Mouse (Mus musculus) bone marrow, adult 2 months (tissue): ENCODE measurements at regions not wholly inside any gene's neighbourhood (a gene's known extent, or its start where the extent isn't known, plus 50 kb on each side); places are given as distances from the start of the nearest gene placed in this dataset.

Experiments used
- H3K27ac ChIP-seq: fragments of 200-500 bp; 2 replicates; pipeline ENCODE4 v1.5.1; 2012; ENCODE audit warnings: low read depth, mild to moderate bottlenecking, control low read depth, inconsistent platforms, low read length; ENCODE audit not compliant: control insufficient read depth, poor library complexity, insufficient read depth
- H3K4me1 ChIP-seq: fragments of 200-500 bp; 2 replicates; pipeline ENCODE4 v1.6.1; 2011; ENCODE audit warnings: low read length; ENCODE audit not compliant: control insufficient read depth, insufficient read depth
- H3K4me3 ChIP-seq: fragments of 200-500 bp; replicated peaks from 2 replicates; pipeline ENCODE3; 2011; ENCODE audit warnings: mild to moderate bottlenecking, low read depth, low read length, control low read depth; ENCODE audit not compliant: control insufficient read depth
- CTCF ChIP-seq: fragments of 200-500 bp; IDR thresholded peaks from 2 replicates; pipeline ENCODE4 v1.5.1; 2011; ENCODE audit warnings: low read length, control low read depth; ENCODE audit not compliant: control insufficient read depth, insufficient read depth
- POLR2A ChIP-seq: fragments of 200-500 bp; IDR thresholded peaks from 2 replicates; pipeline ENCODE4 v1.6.1; 2011; ENCODE audit warnings: low read depth, mild to moderate bottlenecking, control low read depth, low read length, borderline replicate concordance; ENCODE audit not compliant: control insufficient read depth
- WGBS: fragments of 180-500 bp; shearing (Covaris S2); methylation state at CpG from one replicate; pipeline ENCODE4 v1.1.7; 2018; 5-methylcytosine and 5-hydroxymethylcytosine counted together

DNA sequence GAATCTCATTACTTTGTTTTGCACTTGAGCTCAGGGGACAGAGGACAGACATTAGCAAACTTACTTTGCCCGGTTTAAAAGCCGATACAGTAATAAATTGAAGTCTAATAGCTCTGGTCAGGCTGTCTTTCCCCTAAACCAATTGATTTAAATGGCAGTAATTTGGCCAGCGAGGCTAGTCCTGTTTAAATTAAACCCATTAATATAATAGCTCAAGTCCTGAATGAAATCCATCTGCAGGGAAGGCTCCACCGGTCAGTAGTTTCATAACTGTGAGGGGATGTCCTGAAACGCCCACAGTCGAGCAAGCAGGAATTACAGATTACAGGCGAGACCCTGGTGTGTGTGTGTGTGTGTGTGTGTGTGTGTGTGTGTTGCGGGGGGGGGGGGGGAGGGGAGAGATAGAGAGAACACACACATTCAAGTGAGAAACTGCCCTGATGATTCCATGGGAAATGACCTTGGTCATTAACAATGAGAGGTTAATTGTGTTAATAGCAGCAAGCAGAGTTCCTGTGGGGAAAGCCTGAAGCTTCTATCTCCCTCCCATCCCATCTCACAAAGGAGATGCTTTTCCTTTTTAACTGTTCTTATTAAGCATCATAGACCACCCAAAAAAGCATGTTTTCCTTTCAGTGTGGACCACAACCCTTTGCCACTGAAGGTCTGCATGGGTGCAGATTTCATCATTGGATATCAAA is 294.0 kb upstream of the Tle4 start:
- 27% methylated on average over 8 of the region's 8 CpGs for WGBS

DNA sequence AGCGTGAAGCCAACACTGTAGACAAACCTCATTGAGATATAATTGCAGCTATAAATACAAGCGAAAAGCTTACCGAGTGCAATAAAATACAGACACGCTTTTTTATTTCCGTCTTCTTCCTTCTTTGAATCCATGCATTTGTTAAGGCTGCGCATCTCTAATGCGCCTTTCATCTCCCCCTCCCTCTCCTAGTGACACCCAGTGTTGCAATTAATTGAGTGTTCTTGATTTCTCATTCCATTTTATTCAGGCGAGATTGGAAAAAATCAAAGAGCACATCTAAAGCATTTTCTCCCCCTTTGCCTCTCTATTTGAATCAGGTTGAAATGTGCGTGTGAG is 293.2 kb upstream of the Tle4 start:
- Histone ChIP-seq H3K4me1 (no peaks in the 10 kb centered on the region), H3K27ac (no peak overlapping the region), H3K4me3 (no peak overlapping the region)
- no peak for TF ChIP-seq POLR2A
- TF ChIP-seq CTCF, result no peak
- 7% methylated on average over 9 of the region's 9 CpGs for WGBS

More for the DNA sequence above, 294.0 kb upstream of the Tle4 start:
- no peaks in the 10 kb centered on the region for H3K4me1 ChIP-seq
- no peak overlapping the region for H3K27ac ChIP-seq
- H3K4me3 ChIP-seq, result no peak overlapping the region
- no peak for TF ChIP-seq POLR2A
- TF ChIP-seq CTCF, result no peak

DNA sequence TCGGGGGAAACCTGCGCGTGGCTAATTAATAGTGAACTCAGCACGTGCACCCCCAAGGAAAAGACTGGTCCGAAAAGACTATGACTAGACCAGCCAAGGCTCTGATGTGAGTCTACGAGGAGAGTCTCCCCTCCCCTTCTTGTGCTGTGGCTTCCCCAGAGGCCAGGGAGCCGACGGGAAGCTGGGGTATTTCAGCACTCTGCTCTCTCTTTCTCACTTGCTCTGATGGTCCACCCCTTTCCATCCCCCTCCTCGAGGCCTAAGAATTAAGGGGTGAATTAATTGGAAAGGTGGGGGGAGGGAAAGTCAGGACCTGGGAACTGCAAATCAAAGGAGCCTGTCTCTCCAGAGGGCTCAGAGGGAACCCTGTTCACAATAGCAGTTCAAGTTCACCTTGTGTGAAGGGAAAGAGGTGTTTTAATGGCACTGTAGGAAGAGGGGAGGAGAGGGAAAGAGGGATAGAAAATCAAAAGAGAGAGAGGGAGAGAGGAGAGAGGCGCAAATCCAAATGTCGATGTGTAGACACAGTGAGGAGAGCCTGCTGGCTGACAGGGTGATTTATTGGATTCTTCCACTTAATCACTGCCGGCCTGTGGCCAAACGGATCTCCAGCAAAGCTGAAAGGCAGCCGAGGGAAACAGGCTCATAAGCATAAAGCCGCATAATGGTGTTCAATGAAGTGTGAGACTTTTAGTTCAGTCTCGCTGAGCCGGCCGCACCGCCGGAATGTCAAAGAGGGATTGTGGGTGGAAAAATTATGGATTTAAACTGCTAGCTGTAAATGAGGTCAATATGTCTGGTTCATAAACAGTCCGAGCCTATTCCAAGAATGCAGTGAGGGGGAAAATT is 292.6 kb upstream of the Tle4 start:
- no peak overlapping the region for H3K27ac ChIP-seq
- no peak overlapping the region for H3K4me3 ChIP-seq
- WGBS, result 5% methylated on average over 21 of the region's 21 CpGs

DNA sequence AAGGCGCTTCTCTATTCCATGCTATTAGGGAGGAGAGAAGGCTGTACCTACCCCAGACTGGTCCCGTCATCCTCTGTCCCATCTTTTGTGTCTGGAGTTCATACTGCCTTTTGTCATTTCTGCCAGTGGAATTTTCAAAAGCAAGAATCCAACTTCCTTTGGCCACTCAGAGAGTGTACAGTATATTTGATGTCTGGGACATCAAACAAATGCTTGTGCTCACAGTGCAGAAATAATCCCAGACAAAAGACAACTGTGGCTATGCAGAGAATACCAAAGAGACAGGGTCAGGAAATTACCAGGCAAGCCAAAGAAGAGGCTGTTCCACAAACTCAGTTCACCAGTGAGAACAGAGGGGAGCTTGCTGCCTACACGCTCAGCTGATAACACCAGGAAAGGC is 291.9 kb upstream of the Tle4 start:
- Histone ChIP-seq H3K4me3 (no peak overlapping the region), H3K27ac (no peak overlapping the region), H3K4me1 (no peaks in the 10 kb centered on the region)
- no peak for TF ChIP-seq CTCF
- no peak for TF ChIP-seq POLR2A
- WGBS, result 36% methylated on average over 3 of the region's 3 CpGs

More for the DNA sequence above, 292.6 kb upstream of the Tle4 start:
- TF ChIP-seq CTCF, result no peak
- TF ChIP-seq POLR2A, result no peak
- H3K4me1 ChIP-seq, result no peaks in the 10 kb centered on the region

DNA sequence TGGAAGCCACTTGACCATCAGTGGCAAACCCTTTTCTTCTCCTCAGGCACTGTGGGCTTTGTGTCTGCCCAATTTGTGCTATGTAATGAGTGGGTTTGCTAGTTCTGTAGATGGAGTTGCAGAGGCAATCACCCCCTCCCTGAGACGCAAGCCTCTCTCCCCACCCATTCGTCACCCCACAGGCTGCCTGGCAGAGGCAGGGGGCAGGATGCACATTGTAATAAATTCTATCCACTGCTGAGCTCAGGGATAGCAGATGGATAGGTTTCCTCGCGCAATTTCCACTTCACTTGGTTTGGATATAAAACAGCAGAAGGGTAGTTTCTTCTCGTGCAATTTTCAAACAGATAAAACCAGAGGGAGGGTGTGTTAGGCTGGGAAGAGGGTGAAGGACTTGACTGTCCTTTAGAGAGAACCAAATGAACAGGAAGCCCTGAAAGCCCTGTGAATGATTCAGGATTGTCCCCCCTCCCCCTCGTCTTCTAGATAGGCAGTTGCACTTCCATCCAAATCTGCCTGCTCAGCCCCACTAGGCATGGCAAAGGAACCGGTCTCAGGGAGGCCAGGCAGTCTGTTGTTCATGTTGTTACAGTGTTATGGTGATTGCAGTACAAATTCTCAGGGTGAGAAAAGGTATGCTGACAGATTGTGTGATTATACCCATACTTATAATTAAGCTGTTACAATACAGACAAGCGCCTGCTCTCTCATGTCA is 286.0 kb upstream of the Tle4 start:
- Histone ChIP-seq H3K4me3 (no peak overlapping the region), H3K27ac (no peak overlapping the region), H3K4me1 (no peaks in the 10 kb centered on the region)
- 35% methylated on average over 8 of the region's 8 CpGs for WGBS
- TF ChIP-seq POLR2A (no peak), CTCF (no peak)

DNA sequence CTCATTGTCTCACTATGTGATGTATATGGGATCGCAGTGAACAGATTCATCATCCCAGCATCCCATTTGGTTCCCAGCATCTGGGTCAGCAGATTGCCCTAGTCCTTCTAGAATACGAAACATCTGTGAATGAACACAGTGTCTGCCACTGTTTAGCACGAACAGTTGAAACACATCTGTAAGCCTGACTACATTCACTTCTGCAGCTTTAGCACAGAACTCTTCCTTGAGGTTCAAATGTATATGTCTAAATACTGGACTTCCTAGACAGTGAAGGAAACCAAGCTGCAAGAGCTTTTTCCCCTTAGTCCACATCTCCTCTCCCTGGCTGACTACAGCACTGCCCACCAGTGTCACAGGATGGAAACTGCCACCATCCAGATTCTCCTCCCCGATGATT is 283.0 kb upstream of the Tle4 start:
- Histone ChIP-seq H3K4me1 (no peaks in the 10 kb centered on the region), H3K4me3 (no peak overlapping the region), H3K27ac (no peak overlapping the region)
- 80% methylated on average over 4 of the region's 4 CpGs for WGBS
- TF ChIP-seq POLR2A, result no peak
- TF ChIP-seq CTCF, result no peak

DNA sequence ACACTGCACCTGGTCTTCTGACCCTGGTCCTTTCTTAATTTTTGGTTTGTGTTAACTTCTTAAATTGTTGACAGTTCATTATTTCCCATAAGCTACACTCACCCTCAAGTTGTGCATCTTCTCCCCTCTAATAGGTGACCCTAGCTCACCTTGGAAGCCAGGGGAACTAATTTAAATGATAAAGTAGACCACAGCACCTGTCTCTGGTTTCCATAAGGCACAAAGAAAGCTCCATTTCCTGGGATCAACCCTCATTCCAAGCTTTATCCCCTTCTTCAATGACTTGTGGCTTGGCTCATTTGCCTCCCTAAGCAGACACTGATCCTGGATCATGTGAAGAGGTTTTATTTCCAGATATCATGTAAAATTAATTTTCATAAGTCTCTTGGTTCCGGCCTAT is 276.1 kb upstream of the Tle4 start:
- no peak overlapping the region for H3K4me3 ChIP-seq
- WGBS, result 88% methylated on average over 1 of the region's 1 CpGs
- TF ChIP-seq CTCF, result no peak
- no peak for TF ChIP-seq POLR2A
- H3K4me1 ChIP-seq, result no peaks in the 10 kb centered on the region
- no peak overlapping the region for H3K27ac ChIP-seq
